Mouse (Mus musculus) frontal cortex, adult 2 months (tissue): ENCODE measurements at regions not wholly inside any gene's neighbourhood (a gene's known extent, or its start where the extent isn't known, plus 50 kb on each side); places are given as distances from the start of the nearest gene placed in this dataset.
A peak's percentile ranks its signal among the peaks of the same experiment; 100 is the strongest.

Experiments used
- DNase-seq, 2 experiments: peaks; one replicate each; pipeline ENCODE4 v3.0.0; 2022; ENCODE audit warnings: low spot score in 1 of 2; ENCODE audit errors: extremely low spot score in 1 of 2

DNA sequence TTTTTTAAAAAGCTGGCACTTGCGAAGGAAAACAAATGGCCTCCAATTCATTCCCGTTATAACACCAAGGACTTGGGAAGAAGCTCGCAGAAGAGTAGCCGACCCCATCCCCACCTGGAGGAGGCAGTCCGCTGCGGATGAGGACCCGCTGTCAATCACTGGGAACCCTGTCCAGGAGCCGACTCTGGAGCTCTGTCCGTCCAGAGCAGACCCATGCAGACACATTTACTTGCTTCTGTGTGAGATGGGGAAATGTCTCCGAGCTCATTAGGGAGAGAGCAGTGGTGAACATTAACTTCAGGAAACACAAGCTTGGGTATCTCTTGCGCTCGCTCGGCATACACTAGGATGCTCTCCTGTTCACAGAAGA lies 50.5 kb upstream of the Tmem132d start:
- no peak for DNase-seq

DNA sequence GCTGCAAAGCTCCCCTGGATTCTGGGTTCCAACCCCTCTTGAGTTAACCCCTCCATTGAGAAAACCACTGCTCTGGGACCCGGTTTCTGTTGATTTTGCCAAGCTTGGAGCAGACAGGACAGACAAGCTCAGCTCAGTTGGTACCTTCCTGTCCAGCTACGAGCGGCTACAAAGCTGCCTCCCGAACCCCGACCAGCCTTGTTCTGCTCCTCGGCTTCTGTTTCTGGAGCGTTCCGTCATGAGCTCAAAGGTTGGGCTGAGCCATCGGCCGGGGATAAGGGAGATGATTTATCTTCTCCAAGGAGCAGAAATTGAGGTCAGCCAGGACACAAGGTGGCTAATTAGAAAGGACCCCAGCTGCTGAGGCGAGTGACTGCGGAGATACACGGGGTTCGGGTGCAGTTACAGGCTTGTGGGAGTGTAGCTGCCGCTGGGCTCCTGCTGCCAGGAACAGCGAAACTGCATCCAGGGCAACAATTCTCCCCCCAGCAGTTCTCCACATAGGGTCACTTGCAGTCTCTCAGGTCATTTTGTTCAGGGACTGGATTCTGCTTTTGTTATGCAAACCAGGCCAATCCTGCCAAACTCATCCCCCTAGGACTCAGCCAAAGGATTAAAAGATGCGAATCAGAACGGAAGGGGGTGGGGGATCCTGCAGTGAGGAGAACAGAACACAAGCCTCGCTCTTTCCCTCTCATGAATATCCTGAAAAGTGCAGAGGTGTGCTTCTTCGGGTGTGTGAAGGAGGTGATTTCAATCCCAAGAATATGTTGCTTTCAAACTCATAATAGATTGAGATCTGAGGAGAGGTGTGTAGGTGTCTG lies 50.0 kb upstream of the Tmem132d start:
- peak; percentile 12 to 51 for DNase-seq
